Mouse (Mus musculus): ENCODE data around the gene Cdiptos. TPM values are rescaled to one million over a fixed set of nuclear protein-coding genes. Genes with fewer than 3 reads are reported as not detected.

The Cdiptos gene
- total and polyA plus RNA-seq, 3 experiments = 0.47 to 0.97 TPM; not detected in 1

- Histone ChIP-seq H3K36me3 (replicated peaks in 1 of 2; ENCODE audit: control insufficient read depth in 1 of 2, insufficient read depth in 1 of 2, low read length in 1 of 2) (peaks cover 34 to 60% of the 10 kb centered on the region in 2 experiments), H3K4me3 (replicated peaks in 1 of 3; ENCODE audit: low read depth in 2 of 3, low read length in 2 of 3, poor library complexity in 1 of 3) (peak overlapping the region; percentile 41 to 97 (median 56)), H3K9ac (ENCODE audit: insufficient read depth, low read depth) (peak overlapping the region; percentile 49; the same call in 1 of the 2 replicates), H3K79me2 (replicated peaks; ENCODE audit: control insufficient read depth, extremely low read depth, insufficient read depth, poor library complexity, severe bottlenecking) (peaks cover 17% of the 10 kb centered on the region), H3K27me3 (replicated peaks) (no peaks in the 10 kb centered on the region), H3K4me1 (ENCODE audit: control insufficient read depth in 1 of 2, insufficient read depth in 2 of 2) (peaks cover 9 to 38% of the 10 kb centered on the region in 2 experiments), H3K27ac (ENCODE audit: insufficient read depth, low read depth) (no peak overlapping the region), H3K4me2 (ENCODE audit: insufficient read depth, low read depth, poor library complexity, severe bottlenecking) (peak overlapping the region; percentile 50), H3K9me3 (replicated peaks; ENCODE audit: low read length) (no peaks in the 10 kb centered on the region)
- TF ChIP-seq MXI1 (IDR thresholded peaks at IDR 0.05; ENCODE audit: low read depth, low read length) (no peak), HCFC1 (IDR thresholded peaks at IDR 0.05; ENCODE audit: low read depth, low read length) (no peak), CTCF (conservative IDR thresholded peaks at IDR 0.05 in 1 of 2, IDR thresholded peaks at IDR 0.05 in 1 of 2; ENCODE audit: low read depth in 2 of 2, low read length in 2 of 2) (no peak), CHD2 (IDR thresholded peaks at IDR 0.05; ENCODE audit: low read length) (no peak), ZC3H11A (IDR thresholded peaks at IDR 0.05; ENCODE audit: low read depth, low read length) (no peak), ZMIZ1 (IDR thresholded peaks at IDR 0.05; ENCODE audit: low read depth, low read length) (no peak)
- dilution Hi-C loops (cut with MboI; ENCODE audit: extremely low pct_ligation_motif_present, extremely low pct_unique_long_range_greater_than_20kb, low sequenced_read_pairs) (no loop called here), in situ Hi-C loops (cut with MboI; ENCODE audit: low pct_ligation_motif_present, low pct_unique_long_range_greater_than_20kb, low sequenced_read_pairs) (loop anchor here (25.0 kb wide), 1 partner anchor 812 kb away; the partner anchor contains the start of genes Gm49388 and Setd1a)
- DNase-seq (ENCODE audit: extremely low read depth) = no peak
Measured at GRCm38 (mm10) chr7:126975493-126975892, 405 bp downstream of the Cdiptos start.

- Histone ChIP-seq H3K9me3 (replicated peaks; ENCODE audit: low read length) (no peaks in the 10 kb centered on the region), H3K4me3 (replicated peaks in 1 of 3; ENCODE audit: low read depth in 2 of 3, low read length in 2 of 3, poor library complexity in 1 of 3) (no peak overlapping the region), H3K27me3 (replicated peaks) (no peaks in the 10 kb centered on the region), H3K4me1 (ENCODE audit: control insufficient read depth in 1 of 2, insufficient read depth in 2 of 2) (peaks cover 14 to 27% of the 10 kb centered on the region in 2 experiments), H3K9ac (ENCODE audit: insufficient read depth, low read depth) (no peak overlapping the region), H3K4me2 (ENCODE audit: insufficient read depth, low read depth, poor library complexity, severe bottlenecking) (no peak overlapping the region), H3K79me2 (replicated peaks; ENCODE audit: control insufficient read depth, extremely low read depth, insufficient read depth, poor library complexity, severe bottlenecking) (no peaks in the 10 kb centered on the region), H3K36me3 (replicated peaks in 1 of 2; ENCODE audit: control insufficient read depth in 1 of 2, insufficient read depth in 1 of 2, low read length in 1 of 2) (peaks cover 40 to 81% of the 10 kb centered on the region in 2 experiments), H3K27ac (ENCODE audit: insufficient read depth, low read depth) (no peak overlapping the region)
- no peak for DNase-seq (ENCODE audit: extremely low read depth)
- TF ChIP-seq MAFK (IDR thresholded peaks at IDR 0.05; ENCODE audit: insufficient replicate concordance, low read length) (no peak), BHLHE40 (IDR thresholded peaks at IDR 0.05; ENCODE audit: low read depth, low read length) (no peak), ZKSCAN1 (IDR thresholded peaks at IDR 0.05; ENCODE audit: borderline replicate concordance, low read depth, low read length) (no peak), MXI1 (IDR thresholded peaks at IDR 0.05; ENCODE audit: low read depth, low read length) (no peak), KAT2A (IDR thresholded peaks at IDR 0.05; ENCODE audit: insufficient replicate concordance, low read length) (no peak), TCF12 (IDR thresholded peaks at IDR 0.05; ENCODE audit: low read depth, low read length) (no peak), RCOR1 (conservative IDR thresholded peaks at IDR 0.05; ENCODE audit: low read depth, low read length) (no peak), HCFC1 (IDR thresholded peaks at IDR 0.05; ENCODE audit: low read depth, low read length) (no peak)
- in situ Hi-C loops (cut with MboI; ENCODE audit: low pct_ligation_motif_present, low pct_unique_long_range_greater_than_20kb, low sequenced_read_pairs) = loop anchor here (10.0 kb wide), 1 partner anchor 263 kb away; the partner anchor contains the start of gene Coro1a
- dilution Hi-C loops (cut with MboI; ENCODE audit: extremely low pct_ligation_motif_present, extremely low pct_unique_long_range_greater_than_20kb, low sequenced_read_pairs) = no loop called here
Measured at GRCm38 (mm10) chr7:126967361-126967760, 8.5 kb downstream of the Cdiptos start.

- H3K9me3 ChIP-seq (replicated peaks; ENCODE audit: low read length) = no peaks in the 10 kb centered on the region
- no peak for DNase-seq (ENCODE audit: extremely low read depth)
- no peak overlapping the region for H3K9ac ChIP-seq (ENCODE audit: insufficient read depth, low read depth)
- in situ Hi-C loops (cut with MboI; ENCODE audit: low pct_ligation_motif_present, low pct_unique_long_range_greater_than_20kb, low sequenced_read_pairs) = loop anchor here (10.0 kb wide), 1 partner anchor 261 kb away; the partner anchor contains the start of gene Coro1a
- H3K36me3 ChIP-seq (replicated peaks in 1 of 2; ENCODE audit: control insufficient read depth in 1 of 2, insufficient read depth in 1 of 2, low read length in 1 of 2) = peaks cover 47 to 83% of the 10 kb centered on the region in 2 experiments
- H3K27ac ChIP-seq (ENCODE audit: insufficient read depth, low read depth) = no peak overlapping the region
- H3K27me3 ChIP-seq (replicated peaks) = no peaks in the 10 kb centered on the region
- no peak overlapping the region for H3K4me2 ChIP-seq (ENCODE audit: insufficient read depth, low read depth, poor library complexity, severe bottlenecking)
- no peaks in the 10 kb centered on the region for H3K79me2 ChIP-seq (replicated peaks; ENCODE audit: control insufficient read depth, extremely low read depth, insufficient read depth, poor library complexity, severe bottlenecking)
- dilution Hi-C loops (cut with MboI; ENCODE audit: extremely low pct_ligation_motif_present, extremely low pct_unique_long_range_greater_than_20kb, low sequenced_read_pairs) = no loop called here
- no peak for TF ChIP-seq CHD1 (IDR thresholded peaks at IDR 0.05; ENCODE audit: low read depth, low read length)
- TF ChIP-seq SIN3A (IDR thresholded peaks at IDR 0.05; ENCODE audit: low read length) = no peak
- TF ChIP-seq EP300 (IDR thresholded peaks at IDR 0.05; ENCODE audit: low read length) = no peak
- no peak for TF ChIP-seq E2F4 (IDR thresholded peaks at IDR 0.05; ENCODE audit: insufficient replicate concordance, low read depth, low read length)
- TF ChIP-seq TBP (conservative IDR thresholded peaks at IDR 0.05; ENCODE audit: low read depth, low read length) = no peak
- no peak for TF ChIP-seq MAZ (IDR thresholded peaks at IDR 0.05; ENCODE audit: low read depth, low read length)
- no peak for TF ChIP-seq NELFE (IDR thresholded peaks at IDR 0.05; ENCODE audit: low read depth, low read length)
- TF ChIP-seq RCOR1 (conservative IDR thresholded peaks at IDR 0.05; ENCODE audit: low read depth, low read length) = no peak
- TF ChIP-seq ZMIZ1 (IDR thresholded peaks at IDR 0.05; ENCODE audit: low read depth, low read length) = no peak
- TF ChIP-seq GABPA (IDR thresholded peaks at IDR 0.05; ENCODE audit: insufficient replicate concordance, low read depth, low read length) = no peak
- H3K4me1 ChIP-seq (ENCODE audit: control insufficient read depth in 1 of 2, insufficient read depth in 2 of 2) = peaks cover 14 to 35% of the 10 kb centered on the region in 2 experiments
- H3K4me3 ChIP-seq (replicated peaks in 1 of 3; ENCODE audit: low read depth in 2 of 3, low read length in 2 of 3, poor library complexity in 1 of 3) = no peak overlapping the region
Measured at GRCm38 (mm10) chr7:126965568-126965967, 10.3 kb downstream of the Cdiptos start.
